Mouse (Mus musculus): ENCODE data around the gene Cd151.

GRCm38 (mm10) chr7:141478270-141478748 lies 11.1 kb downstream of the Cd151 start:
- TF ChIP-seq CTCF (IDR thresholded peaks at IDR 0.05; ENCODE audit: low read depth, low read length) (no peak), POLR2A (IDR thresholded peaks at IDR 0.05; ENCODE audit: extremely low read depth, insufficient read depth, low read length) (no peak)
